Mouse (Mus musculus) spleen, postnatal 36 days (tissue): ENCODE measurements around the gene Ankrd63.
A peak's percentile ranks its signal among the peaks of the same experiment; 100 is the strongest.

Experiments used
- DNase-seq, 2 experiments: peaks; one replicate each; pipeline ENCODE4 v3.0.0; 2022; ENCODE audit warnings: low spot score in 2 of 2, mixed read lengths in 1 of 2

Ankrd63 gene

DNA sequence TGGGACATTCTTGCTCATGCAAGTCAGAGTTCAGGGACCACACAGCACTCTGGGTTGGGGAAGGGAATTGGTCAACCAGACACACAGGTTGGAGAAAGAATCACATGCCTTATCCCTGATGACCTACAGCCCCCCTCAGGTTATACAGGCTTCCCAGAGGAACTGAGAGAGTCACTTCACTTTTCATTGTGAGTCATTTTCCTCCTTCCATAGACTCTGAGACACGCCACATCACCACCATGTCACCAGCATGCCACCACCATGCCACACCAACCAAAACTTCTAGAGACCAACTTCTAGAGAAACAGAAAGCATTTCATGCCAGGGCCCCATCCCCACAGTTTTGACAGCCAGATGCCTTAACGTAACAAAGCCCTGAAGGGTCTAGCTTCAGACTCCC, 23.1 kb upstream of the Ankrd63 start:
- no peak for DNase-seq

DNA sequence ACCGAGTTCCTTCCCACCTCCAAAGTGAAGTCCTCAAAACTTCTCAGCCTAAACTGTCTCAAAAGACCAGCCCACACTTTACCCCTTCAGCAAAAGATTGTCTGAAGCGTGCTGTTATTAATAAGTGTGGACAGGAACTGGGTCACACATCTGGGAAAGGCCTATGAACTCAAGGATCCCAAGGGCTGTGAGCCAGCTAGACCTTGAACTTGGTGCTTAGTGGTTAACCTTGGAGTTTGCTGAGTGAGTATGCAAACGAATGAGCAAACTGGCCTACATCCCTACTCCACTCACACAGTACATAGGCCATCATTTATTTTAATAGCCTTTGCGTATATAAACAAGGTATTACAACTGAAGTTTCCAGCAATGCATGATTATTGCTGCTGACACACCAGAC, 21.7 kb upstream of the Ankrd63 start:
- DNase-seq, result no peak

DNA sequence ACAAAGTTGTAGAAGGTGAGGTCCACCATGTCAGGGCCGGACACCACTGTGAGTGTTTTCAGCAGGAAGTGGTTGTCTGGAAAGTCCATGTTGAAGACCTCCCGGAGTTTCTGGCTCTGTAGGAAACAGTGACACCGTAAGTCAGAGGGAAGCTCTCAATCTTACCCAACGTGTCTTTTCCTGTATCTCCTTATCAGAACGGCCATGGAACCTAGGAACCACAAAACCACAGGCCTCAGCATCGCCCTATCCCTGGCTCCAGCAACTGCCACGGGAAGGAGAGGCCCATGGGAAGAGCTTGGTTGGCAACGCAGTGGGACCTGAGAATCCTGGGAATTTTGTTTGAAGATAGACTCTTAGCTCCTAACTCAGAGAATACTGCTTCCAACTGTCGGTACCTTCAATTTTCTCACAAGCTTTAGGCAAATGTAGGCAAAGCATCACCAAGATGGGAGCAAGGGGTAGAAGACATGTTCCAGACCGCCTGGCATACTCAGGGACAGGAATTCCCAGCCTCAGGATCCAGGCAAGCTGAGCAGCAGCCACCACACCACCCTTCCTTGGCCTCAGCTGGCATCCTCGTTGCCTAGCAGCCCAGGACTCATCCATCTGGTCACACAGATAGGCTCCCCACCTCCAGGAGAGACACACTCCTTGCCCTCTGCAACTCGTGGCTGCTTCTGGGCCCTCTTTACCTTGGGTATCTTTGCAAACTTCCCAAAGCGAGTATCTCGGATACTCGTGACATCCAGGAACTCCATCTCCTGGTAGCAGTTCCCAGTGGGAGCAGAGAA, 20.1 kb upstream of the Ankrd63 start:
- DNase-seq, result no peak

DNA sequence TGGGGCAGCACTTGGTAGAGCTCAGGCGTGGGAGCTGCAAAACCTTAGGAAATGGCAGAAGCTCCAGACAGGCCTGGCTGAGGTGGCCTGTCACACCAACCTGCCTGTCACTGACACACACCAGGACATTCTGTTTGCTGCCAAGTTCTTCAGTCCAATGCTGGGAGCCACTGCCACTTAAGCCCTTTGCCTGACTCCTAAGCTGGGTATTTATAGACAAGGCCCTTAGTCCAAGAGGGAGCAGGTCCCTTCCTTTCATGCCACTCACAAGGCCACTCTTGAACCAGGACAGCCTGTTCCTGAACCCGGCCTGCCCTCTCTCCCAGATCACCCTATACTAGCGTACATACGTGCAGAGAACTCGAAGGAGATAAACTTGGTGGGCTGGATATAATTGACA, 12.9 kb upstream of the Ankrd63 start:
- no peak for DNase-seq

DNA sequence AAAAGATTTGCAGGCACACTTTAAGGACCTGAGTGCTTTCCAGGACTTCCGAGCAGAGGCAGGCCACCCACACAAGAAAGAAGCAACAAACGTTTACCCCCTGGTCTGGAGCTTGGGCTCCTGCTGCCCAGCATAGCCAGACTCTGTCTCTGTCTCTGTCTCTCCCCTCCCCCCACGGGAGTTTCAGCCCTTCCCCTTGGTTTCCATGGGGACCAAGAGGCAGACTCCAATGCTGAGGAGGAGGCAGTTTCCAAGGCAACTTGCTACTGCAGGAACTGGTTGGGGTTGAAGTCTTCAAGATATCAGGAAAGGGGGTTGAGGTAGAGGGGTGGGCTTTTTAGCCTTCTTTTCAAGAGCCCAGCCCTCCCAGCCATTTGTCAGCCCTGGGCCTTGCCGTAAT, 10.5 kb upstream of the Ankrd63 start:
- no peak for DNase-seq

DNA sequence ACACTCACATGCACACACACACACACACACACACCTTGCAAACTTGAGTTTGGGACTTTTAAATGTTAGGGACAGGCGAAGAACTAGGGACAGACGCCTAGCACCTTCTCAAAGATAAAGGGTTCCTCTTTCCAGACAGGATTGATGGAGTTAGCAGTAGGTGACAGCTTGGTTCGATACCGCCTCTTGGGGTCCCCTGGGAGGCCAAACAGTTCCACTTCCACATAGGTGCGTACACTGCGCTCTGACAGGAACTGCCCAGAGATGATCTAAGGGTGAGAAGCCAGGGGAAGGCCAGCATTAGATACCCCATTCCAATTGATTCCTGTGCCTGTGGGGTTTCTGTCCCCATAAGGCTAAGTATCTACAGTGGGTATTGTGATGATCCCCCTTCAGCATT, 9.9 kb upstream of the Ankrd63 start:
- DNase-seq, result peak; percentile 62 to 67

DNA sequence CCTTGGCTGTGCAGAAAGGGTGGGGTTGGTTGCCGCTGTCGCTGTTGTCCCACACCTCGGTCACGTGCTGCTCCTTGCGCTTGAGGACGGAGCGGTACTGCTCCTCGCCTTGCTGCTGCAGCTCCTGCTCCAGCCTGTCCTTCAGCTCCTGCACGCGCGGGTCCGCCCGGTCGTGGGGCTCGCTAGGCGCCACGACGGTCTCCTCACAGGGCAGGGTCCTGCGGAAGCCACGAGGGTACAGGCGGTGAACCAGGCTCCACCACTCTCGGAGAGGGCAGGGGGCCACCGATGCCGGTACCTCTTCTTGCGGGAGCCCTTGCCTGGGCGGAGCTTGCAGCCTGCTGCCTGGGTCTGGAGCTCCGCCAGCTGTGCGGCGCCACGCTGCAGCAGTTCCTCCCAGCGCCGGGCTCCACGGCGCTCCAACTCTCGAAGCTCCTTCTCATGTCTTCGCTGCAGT, 7.3 kb upstream of the Ankrd63 start:
- no peak for DNase-seq

DNA sequence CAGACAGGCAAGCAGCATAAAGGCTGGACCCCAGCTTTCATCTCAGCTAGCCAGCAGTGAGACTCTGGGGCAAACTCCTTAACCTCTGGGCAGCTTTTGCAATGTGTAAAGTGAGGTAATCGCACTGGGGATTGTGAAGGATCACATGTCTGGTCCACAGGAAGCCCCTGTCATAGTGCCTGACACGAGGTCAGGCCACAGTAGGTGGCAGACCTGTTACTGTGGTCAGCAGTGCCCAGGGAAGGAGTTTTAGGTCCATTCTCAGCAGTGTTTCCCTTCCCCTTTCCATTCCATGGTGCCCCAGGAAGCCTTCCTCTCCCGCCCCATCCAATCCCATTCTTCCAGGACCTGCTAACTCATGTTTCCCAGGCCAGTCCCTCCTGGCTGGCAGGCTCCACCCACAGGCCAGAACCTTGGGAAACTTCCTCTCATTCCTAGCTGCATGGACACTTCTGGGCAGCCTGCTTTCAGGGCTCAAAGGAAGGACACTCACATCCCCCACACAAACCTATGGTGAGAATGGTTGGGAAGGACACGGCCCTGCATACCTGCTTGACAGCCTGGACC, 6.0 kb upstream of the Ankrd63 start:
- DNase-seq, result no peak

DNA sequence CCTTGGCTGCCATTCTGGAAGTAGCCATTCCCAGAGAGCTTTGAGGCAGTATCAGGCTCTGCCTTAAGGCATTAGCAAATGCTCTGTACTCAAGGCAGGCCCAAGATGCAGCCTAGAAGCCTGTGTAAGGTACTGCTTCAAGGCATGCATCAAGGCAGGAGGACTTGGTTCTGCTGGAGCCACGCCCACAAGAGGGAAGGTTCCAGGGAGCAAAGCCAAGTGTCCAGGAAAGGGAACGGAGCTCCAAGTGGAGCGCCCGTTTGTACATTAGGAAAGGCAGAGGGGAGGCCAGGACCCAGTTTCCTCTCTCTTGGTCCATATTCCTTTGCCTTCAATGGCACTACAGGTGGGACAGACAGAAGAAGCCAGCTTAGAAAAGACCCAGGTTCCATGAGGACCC, 4.7 kb upstream of the Ankrd63 start:
- DNase-seq, result no peak

DNA sequence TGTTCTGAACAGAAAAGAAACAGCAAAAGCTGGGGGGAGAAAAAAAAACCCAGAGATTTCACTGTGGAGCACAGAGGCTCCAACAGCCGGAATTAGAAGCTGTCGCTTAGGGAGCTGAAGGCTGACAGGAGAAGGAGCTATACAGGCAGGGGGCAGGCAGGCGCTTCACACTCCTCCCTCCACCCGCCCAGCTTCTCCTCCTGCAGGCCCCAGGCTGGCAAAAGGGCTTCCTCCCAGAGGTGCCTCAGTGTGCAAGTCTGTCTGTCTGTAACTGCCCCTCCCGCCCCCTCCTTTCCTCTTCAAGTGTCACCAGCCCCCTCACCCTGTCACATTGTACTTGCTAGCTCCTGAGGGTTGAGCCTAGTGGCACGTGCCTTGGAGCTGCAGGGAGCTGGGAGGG, 2.7 kb upstream of the Ankrd63 start:
- DNase-seq, result no peak

DNA sequence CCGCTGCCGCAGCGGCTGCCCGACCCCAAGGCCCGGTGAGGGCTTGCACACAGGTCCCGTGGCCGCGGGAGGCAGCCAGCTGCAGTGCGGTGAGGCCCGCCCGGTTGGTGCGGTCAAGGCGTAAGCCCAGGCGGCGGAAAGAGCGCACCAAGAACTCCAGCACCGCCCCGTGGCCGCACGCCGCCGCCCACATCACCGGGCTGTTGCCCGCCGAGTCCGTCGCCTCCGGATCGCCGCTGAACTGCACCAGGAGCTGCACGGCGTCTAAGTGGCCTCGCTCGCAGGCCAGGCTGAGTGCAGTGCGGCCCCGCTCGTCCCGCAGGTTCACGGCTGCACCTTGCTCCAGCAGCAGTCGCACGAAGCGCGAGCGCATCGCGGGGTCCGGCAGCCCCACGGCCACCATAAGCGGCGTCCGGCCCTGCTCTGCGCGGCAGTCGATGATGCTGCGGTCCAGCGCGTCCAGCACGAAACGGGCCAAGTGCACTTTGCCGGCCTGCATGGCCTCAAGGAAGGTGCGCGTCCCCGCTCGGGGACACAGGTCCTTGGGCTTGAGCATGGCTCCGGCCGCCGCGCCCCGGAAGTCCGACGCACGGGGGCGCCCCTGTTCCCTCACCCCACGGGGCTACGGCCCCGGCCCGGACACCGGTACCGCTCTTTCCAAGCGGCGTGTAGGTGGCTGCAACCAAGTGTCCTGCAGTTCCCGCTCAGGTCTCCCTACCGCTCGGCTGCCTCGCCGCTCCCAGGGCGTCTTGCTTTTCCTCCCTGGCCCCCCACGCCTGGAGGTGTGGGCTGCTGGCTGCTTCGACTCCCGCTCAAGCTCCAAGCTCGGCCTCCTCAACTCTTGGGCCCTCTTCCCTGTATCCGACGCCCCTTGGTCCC, 641 bp downstream of the Ankrd63 start:
- DNase-seq, result peak; percentile 41 to 43

DNA sequence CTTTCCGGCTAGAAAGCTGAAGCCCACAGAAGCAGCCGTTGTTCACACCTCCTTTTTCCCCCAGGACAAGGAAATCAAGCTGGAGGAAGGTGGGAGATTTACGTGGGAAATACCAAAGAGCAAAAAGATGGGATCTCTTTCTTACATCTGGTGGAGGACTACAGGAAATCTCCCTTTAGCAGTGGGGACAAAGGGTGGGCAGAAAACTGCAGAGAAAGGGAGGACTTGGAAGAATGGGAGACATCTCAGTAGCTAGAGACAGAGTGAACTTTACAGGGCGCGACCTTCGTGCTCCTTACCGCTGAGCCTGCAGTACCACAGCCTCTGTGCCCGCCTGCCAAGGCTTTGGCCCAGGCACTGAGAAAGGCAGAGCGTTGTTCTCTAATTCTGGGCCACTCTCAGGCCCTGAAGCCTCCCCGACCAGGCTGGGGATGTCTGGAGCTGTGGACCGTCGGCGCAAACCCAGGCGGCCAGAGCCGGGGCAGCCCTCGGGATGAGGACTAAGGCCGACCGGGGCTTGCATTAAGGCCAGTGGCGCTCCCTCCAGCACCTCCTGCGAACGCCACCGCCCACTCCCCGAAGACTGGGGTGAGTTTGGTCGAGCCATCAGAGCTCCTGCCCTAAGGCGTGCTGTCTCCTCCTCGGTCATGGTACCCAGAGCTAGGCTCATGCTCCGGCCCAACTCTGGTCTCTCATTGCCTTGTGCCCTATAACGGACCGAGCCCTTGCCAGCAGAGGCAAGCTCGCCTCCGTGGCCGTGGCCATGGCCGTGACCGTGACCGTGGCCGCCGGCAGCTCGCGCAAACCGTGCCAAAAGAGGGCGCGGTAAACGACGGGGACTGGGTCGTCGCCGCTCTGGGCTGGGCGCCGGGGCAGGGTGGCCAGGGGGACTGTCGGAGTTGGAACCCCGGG, 1.5 kb downstream of the Ankrd63 start:
- no peak for DNase-seq

DNA sequence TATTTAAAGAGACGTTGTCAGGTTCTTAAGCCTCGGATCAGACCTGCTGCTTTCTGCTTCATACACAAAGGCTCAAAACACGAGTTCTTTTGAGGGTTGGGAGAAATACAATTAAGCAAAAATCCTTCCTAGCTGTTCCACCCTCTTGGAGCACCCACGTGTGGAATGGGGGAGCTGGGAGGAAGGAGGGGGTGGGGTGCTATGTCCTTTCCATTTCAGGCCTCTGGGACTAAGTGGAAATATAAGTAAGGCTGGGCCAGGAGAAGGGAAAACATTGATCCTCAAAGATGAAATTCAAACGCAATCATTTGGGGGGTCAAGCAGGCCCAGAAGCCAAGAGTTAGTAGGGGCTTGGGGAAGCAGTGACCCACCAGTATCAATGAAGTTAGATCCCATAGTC, 2.6 kb downstream of the Ankrd63 start:
- DNase-seq, result no peak

DNA sequence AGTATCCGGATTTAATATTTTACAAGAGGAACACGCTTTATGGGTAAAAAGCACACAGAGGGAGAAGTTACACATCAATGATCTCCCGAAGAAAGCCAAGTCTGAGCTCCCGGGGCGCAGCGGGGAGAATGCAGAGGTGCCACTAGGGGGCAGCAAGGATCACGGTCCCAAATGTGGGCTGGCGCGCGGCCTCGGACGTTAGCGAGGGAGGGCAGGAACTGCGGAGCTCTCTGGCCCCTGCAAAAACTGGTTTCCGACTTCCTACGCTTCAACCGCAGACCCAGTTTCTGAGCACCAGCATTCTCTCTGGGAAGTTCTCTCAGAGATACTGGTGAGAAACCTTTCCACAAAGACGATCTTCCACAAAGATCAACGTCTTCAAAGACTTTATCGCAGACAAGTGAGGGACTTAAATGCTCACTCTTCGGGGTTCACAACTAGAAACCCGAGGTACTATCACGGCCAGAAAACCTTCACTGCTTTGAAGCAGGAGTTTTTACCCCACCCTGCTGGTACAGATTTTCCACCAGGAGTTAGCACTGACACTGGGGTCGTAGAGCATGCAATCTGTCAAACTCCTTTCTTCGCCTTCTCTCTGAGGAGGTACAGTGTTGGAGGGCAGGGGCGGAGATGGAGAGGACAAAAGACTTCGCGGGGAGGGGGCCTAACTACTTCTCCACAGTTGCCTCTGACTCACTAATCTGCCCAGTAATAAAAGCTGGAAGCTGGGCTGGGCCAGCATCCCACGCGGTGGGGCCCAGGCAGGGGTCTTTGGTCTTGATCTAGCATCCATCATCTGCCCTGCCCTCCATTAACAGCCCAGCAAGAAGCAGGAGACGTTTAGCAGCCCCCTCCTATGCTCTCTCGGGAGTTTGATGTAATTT, 3.3 kb downstream of the Ankrd63 start:
- DNase-seq, result peak; percentile 74 to 80

DNA sequence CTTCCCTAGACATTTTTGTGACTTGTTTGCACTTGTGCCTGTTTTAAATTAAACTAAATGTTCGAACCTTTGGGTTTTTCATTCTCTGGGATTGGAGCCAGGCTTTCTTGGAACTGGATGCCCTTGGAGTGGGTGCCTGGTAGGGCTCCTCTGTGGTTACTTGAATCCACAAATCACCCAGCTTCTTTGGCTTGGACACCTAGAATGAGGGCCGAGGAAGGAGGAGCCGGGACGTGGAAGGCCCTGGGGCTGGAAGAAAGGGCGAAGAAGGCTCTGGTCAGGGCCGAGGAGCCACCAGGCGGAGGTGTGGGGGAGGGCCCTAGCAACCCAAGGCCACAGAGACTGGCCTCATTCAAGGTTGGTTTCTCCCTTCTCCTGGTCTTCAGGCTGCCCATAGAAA, 5.8 kb downstream of the Ankrd63 start:
- no peak for DNase-seq

DNA sequence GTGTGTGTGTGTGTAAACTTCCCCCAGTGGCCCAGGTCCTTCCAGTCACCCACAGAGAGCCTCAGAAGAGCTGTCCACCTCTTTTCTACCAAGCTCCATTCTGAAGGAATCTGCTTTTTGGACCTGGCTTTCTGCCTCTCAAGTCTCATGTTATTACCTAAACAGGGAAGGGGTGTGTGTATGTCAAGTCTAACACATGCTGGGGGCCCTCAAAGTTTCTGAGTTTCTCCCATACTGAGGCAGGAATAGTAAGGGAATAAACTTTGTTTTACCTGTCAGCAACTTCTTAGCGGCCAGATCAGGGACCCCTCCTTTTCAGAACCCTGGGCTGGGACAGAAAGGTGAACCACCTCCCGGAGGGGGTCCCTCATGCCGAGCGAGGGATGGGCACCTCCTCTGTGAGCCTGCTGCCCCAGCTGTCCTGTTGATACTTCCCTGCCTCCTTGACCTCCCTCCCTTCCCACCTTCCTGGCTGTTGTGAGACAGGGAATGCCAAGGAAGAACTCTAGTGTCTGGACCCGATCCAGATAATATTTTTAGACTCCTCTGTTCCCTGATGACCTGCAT, 6.4 kb downstream of the Ankrd63 start:
- DNase-seq, result no peak

DNA sequence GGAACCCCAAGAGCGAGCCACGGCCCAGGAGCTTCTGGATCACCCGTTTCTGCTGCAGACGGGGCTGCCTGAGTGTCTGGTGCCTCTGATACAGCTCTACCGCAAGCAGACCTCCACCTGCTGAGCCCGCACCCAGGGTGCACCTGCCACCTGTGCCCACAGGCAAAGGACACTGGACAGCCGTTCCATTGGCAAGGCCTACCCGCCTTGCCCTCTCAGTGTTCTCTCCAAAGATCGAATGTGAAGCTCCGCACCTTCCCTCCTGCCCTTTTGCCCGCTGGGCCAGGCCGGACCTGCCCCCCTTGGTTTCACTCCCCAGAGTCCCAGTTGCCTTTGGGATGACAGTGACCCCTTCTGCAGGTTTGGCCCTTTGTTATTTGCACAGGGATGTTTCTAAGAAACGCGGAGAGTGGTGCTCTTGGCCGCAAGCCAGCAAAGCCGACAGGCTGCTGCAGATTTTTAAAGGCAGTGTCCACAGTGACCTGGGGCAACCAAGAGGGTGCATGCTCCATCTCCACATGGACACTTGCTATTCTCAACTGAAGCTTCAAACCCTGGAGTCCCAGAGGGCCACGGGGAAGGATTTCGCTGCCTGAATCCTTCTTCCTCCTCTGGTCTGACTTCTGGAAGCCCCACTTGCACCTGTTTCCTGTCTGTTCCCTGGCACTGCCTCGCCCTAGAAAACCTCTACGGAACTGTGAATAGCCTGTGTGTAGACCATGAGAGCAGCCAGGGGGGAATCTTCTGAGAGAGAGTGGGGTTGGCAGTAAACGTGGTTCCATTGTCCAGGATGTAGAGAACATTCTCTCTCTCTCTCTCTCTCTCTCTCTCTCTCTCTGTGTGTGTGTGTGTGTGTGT, 7.1 kb downstream of the Ankrd63 start:
- DNase-seq, result no peak

DNA sequence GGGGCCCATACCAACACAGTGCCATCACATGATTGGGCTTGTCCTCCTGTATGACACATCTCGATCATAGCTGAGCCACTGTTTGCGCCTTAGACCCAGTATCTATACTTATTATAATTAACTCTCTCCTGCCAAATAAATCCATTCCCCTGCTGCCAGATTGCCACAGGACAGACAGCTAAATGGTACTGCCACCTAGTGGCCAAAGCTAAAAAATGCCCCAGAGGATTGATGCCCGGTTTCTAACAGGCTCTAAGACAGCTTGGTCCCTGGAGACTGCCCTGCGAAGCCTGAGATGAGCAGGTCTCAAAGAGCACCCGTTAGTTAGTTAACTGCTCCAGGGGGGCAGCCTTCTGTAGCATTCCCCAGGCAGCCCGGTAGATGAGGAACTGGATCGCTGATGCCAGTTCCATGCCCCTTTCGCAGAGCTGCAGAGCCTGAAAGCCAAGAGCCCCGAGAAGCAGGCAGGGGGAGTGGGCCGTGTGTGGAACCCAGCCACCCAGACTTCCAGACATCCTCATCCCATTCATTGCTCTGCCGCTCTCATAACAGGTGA, 8.0 kb downstream of the Ankrd63 start:
- peak; percentile 64 to 65 for DNase-seq
